Mouse (Mus musculus): Measurements from ENCODE around the gene Mipol1.

GRCm38 (mm10) chr12:57401126-57401525 lies 170.9 kb downstream of the Mipol1 start:
- TF ChIP-seq CTCF (IDR thresholded peaks at IDR 0.05; ENCODE audit: control insufficient read depth, insufficient read depth, insufficient read length) (no peak), MYOG (IDR thresholded peaks at IDR 0.05; ENCODE audit: control insufficient read depth, extremely low read depth, insufficient read length) (no peak), MAX (IDR thresholded peaks at IDR 0.05) (no peak), MYOD1 (IDR thresholded peaks at IDR 0.05; ENCODE audit: control insufficient read depth, insufficient read length, low read depth) (no peak), CEBPB (IDR thresholded peaks at IDR 0.05; ENCODE audit: low read depth) (no peak), USF1 (IDR thresholded peaks at IDR 0.05; ENCODE audit: low read depth) (no peak), FOSL1 (IDR thresholded peaks at IDR 0.05; ENCODE audit: insufficient read depth, low read length, poor library complexity, severe bottlenecking) (no peak)
